Mouse (Mus musculus): Measurements from ENCODE around the gene Olfr1348. TPM values are rescaled to one million over a fixed set of nuclear protein-coding genes. Genes with fewer than 3 reads are reported as not detected.

The Olfr1348 gene
- total and polyA plus RNA-seq, 3 experiments: not detected

DNA sequence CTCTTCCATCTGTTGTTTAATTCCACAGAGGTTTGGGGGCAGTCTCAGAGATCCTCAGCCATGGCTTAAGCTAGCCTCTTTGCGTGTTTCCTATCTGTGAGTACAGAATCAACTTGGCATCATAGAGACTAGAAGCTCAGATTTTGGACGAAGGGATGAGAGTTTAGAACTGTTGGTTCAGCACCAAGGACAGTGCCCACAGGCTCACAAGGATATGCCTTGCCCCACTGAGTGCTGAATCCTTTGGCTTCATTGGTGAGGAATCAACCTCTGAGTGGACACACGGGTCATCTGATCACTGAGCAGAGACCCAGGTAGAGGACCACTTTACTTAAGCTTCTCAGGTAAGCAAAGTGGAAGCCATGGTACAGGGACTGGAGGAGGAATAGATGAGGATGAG lies 52.1 kb downstream of the Olfr1348 start:
- DNase-seq (ENCODE audit: extremely low read depth): no peak
- in situ Hi-C loops (cut with MboI; ENCODE audit: low pct_ligation_motif_present, low pct_unique_long_range_greater_than_20kb, low sequenced_read_pairs) (no loop called here), dilution Hi-C loops (cut with MboI; ENCODE audit: extremely low pct_ligation_motif_present, extremely low pct_unique_long_range_greater_than_20kb, low sequenced_read_pairs) (no loop called here)
- H3K36me3 ChIP-seq (replicated peaks in 1 of 2; ENCODE audit: control insufficient read depth in 1 of 2, insufficient read depth in 1 of 2, low read length in 1 of 2): no peaks in the 10 kb centered on the region
- H3K4me1 ChIP-seq (ENCODE audit: control insufficient read depth in 1 of 2, insufficient read depth in 2 of 2): no peaks in the 10 kb centered on the region
- H3K4me2 ChIP-seq (ENCODE audit: insufficient read depth, low read depth, poor library complexity, severe bottlenecking): no peak overlapping the region
- H3K79me2 ChIP-seq (replicated peaks; ENCODE audit: control insufficient read depth, extremely low read depth, insufficient read depth, poor library complexity, severe bottlenecking): no peaks in the 10 kb centered on the region
- H3K9ac ChIP-seq (ENCODE audit: insufficient read depth, low read depth): no peak overlapping the region
- H3K4me3 ChIP-seq (replicated peaks in 1 of 3; ENCODE audit: low read depth in 2 of 3, low read length in 2 of 3, poor library complexity in 1 of 3): no peak overlapping the region
- H3K27ac ChIP-seq (ENCODE audit: insufficient read depth, low read depth): no peak overlapping the region
- TF ChIP-seq UBTF (IDR thresholded peaks at IDR 0.05; ENCODE audit: low read depth, low read length) (no peak), POLR2A (IDR thresholded peaks at IDR 0.05; ENCODE audit: low read depth, low read length) (no peak), KAT2A (IDR thresholded peaks at IDR 0.05; ENCODE audit: insufficient replicate concordance, low read length) (no peak), IRF4 (IDR thresholded peaks at IDR 0.05; ENCODE audit: low read depth, low read length) (no peak), ZKSCAN1 (IDR thresholded peaks at IDR 0.05; ENCODE audit: borderline replicate concordance, low read depth, low read length) (no peak), BHLHE40 (IDR thresholded peaks at IDR 0.05; ENCODE audit: low read depth, low read length) (no peak), E2F4 (IDR thresholded peaks at IDR 0.05; ENCODE audit: insufficient replicate concordance, low read depth, low read length) (no peak), GABPA (IDR thresholded peaks at IDR 0.05; ENCODE audit: insufficient replicate concordance, low read depth, low read length) (no peak), JUN (IDR thresholded peaks at IDR 0.05; ENCODE audit: insufficient read depth, low read depth, low read length) (no peak), ETS1 (conservative IDR thresholded peaks at IDR 0.05; ENCODE audit: low read depth, low read length) (no peak), TCF12 (IDR thresholded peaks at IDR 0.05; ENCODE audit: low read depth, low read length) (no peak), MAFK (IDR thresholded peaks at IDR 0.05; ENCODE audit: insufficient replicate concordance, low read length) (no peak), ZMIZ1 (IDR thresholded peaks at IDR 0.05; ENCODE audit: low read depth, low read length) (no peak), HCFC1 (IDR thresholded peaks at IDR 0.05; ENCODE audit: low read depth, low read length) (no peak), CHD1 (IDR thresholded peaks at IDR 0.05; ENCODE audit: low read depth, low read length) (no peak), CHD2 (IDR thresholded peaks at IDR 0.05; ENCODE audit: low read length) (no peak), NELFE (IDR thresholded peaks at IDR 0.05; ENCODE audit: low read depth, low read length) (no peak), SIN3A (IDR thresholded peaks at IDR 0.05; ENCODE audit: low read length) (no peak), MYC (IDR thresholded peaks at IDR 0.05; ENCODE audit: low read depth, low read length) (no peak)
- no peaks in the 10 kb centered on the region for H3K27me3 ChIP-seq (replicated peaks)
- H3K9me3 ChIP-seq (replicated peaks; ENCODE audit: low read length): peaks cover 30% of the 10 kb centered on the region

DNA sequence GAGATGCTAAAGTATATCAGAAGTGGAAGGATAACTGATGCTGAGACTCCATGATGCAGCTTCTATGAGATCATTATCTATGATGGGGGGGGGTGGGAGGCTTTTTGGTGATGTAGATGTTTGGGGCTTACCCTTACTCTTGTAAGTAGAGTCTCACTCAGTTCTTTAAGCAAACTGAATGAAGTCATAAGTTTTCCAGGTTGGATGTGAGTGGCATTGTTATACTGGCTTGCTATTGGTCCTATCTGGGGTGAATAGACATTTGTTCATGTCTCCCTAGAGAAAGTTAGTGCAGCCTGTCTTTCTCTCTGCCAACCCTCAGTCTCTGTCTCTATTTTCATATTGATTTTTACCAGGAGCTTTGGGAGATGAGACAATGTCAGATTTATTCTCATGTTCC lies 52.7 kb downstream of the Olfr1348 start, which contains the start of gene Olfr1336:
Olfr1336 (plus strand) TSS at position 301 of the 400 bp plus-strand sequence.
- TF ChIP-seq HCFC1 (IDR thresholded peaks at IDR 0.05; ENCODE audit: low read depth, low read length) (no peak), TCF12 (IDR thresholded peaks at IDR 0.05; ENCODE audit: low read depth, low read length) (no peak), TBP (conservative IDR thresholded peaks at IDR 0.05; ENCODE audit: low read depth, low read length) (no peak), ZMIZ1 (IDR thresholded peaks at IDR 0.05; ENCODE audit: low read depth, low read length) (no peak), JUND (conservative IDR thresholded peaks at IDR 0.05; ENCODE audit: low read depth, low read length) (no peak), KAT2A (IDR thresholded peaks at IDR 0.05; ENCODE audit: insufficient replicate concordance, low read length) (no peak), IRF4 (IDR thresholded peaks at IDR 0.05; ENCODE audit: low read depth, low read length) (no peak), MXI1 (IDR thresholded peaks at IDR 0.05; ENCODE audit: low read depth, low read length) (no peak), GABPA (IDR thresholded peaks at IDR 0.05; ENCODE audit: insufficient replicate concordance, low read depth, low read length) (no peak), SIN3A (IDR thresholded peaks at IDR 0.05; ENCODE audit: low read length) (no peak), SMC3 (IDR thresholded peaks at IDR 0.05; ENCODE audit: low read depth, low read length) (no peak), ZNF384 (IDR thresholded peaks at IDR 0.05; ENCODE audit: low read depth, low read length) (no peak), POLR2A (IDR thresholded peaks at IDR 0.05; ENCODE audit: low read depth, low read length) (no peak), E2F4 (IDR thresholded peaks at IDR 0.05; ENCODE audit: insufficient replicate concordance, low read depth, low read length) (no peak), PAX5 (IDR thresholded peaks at IDR 0.05; ENCODE audit: low read length) (no peak)
- Histone ChIP-seq H3K79me2 (replicated peaks; ENCODE audit: control insufficient read depth, extremely low read depth, insufficient read depth, poor library complexity, severe bottlenecking) (no peaks in the 10 kb centered on the region), H3K36me3 (replicated peaks in 1 of 2; ENCODE audit: control insufficient read depth in 1 of 2, insufficient read depth in 1 of 2, low read length in 1 of 2) (no peaks in the 10 kb centered on the region), H3K27ac (ENCODE audit: insufficient read depth, low read depth) (no peak within 1 kb of the TSS), H3K27me3 (replicated peaks) (no peaks in the 10 kb centered on the region), H3K4me3 (replicated peaks in 1 of 3; ENCODE audit: low read depth in 2 of 3, low read length in 2 of 3, poor library complexity in 1 of 3) (no peak within 1 kb of the TSS), H3K4me2 (ENCODE audit: insufficient read depth, low read depth, poor library complexity, severe bottlenecking) (no peak within 1 kb of the TSS), H3K9ac (ENCODE audit: insufficient read depth, low read depth) (no peak within 1 kb of the TSS), H3K9me3 (replicated peaks; ENCODE audit: low read length) (peaks cover 28% of the 10 kb centered on the region), H3K4me1 (ENCODE audit: control insufficient read depth in 1 of 2, insufficient read depth in 2 of 2) (no peaks in the 10 kb centered on the region)
- in situ Hi-C loops (cut with MboI; ENCODE audit: low pct_ligation_motif_present, low pct_unique_long_range_greater_than_20kb, low sequenced_read_pairs): no loop called here
- no peak for DNase-seq (ENCODE audit: extremely low read depth)
- dilution Hi-C loops (cut with MboI; ENCODE audit: extremely low pct_ligation_motif_present, extremely low pct_unique_long_range_greater_than_20kb, low sequenced_read_pairs): no loop called here

Data from CH12.LX (cell line).